Mouse (Mus musculus) neural tube, embryonic 14.5 days (tissue): ENCODE results near the gene Arih2. TPM values are rescaled to one million over a fixed set of nuclear protein-coding genes. Genes with fewer than 3 reads are reported as not detected.

Experiments used
- ATAC-seq: fragments of 200-750 bp; cut with Nextera tagmentation; 2 replicates; pipeline ENCODE4 v1.8.0; 2017; ENCODE audit warnings: low read depth, mild to moderate bottlenecking, moderate TSS enrichment, moderate library complexity
- H3K27ac ChIP-seq: fragments of 300-500 bp; sonication (generic); 2 replicates; pipeline ENCODE4 v1.5.1; 2014; ENCODE audit warnings: low read depth, mild to moderate bottlenecking, control low read depth, low read length, moderate library complexity, mixed read lengths
- H3K27me3 ChIP-seq: fragments of 300-500 bp; sonication (generic); 2 replicates; pipeline ENCODE4 v1.6.1; 2014; ENCODE audit warnings: low read length; ENCODE audit not compliant: control insufficient read depth, insufficient read depth
- H3K36me3 ChIP-seq: fragments of 300-500 bp; sonication (generic); 2 replicates; pipeline ENCODE4 v1.6.1; 2014; ENCODE audit warnings: low read length, mixed read lengths; ENCODE audit not compliant: control insufficient read depth, insufficient read depth
- H3K4me1 ChIP-seq: fragments of 300-500 bp; sonication (generic); 2 replicates; pipeline ENCODE4 v1.6.1; 2014; ENCODE audit warnings: low read length; ENCODE audit not compliant: control insufficient read depth, insufficient read depth
- H3K4me2 ChIP-seq: fragments of 300-500 bp; sonication (generic); 2 replicates; pipeline ENCODE4 v1.6.1; 2014; ENCODE audit warnings: mild to moderate bottlenecking, low read depth, low read length, control low read depth
- H3K4me3 ChIP-seq: fragments of 300-500 bp; sonication (generic); 2 replicates; pipeline ENCODE4 v1.5.1; 2014; ENCODE audit warnings: low read depth, low read length, control low read depth, mixed read lengths
- H3K9ac ChIP-seq: fragments of 300-500 bp; sonication (generic); replicated peaks from 2 replicates; pipeline ENCODE4 v1.6.1; 2014; ENCODE audit warnings: low read depth, mild to moderate bottlenecking, control low read depth, low read length, mixed read lengths
- H3K9me3 ChIP-seq: fragments of 300-500 bp; sonication (generic); 2 replicates; pipeline ENCODE4 v1.6.1; 2016; ENCODE audit warnings: low read length; ENCODE audit not compliant: control insufficient read depth
- WGBS: fragments of 180-500 bp; shearing (Covaris S2); extraction: QIAGEN DNeasy Blood & Tissue Kit; methylation state at CpG from one replicate; pipeline ENCODE4 v1.1.7; 2014; 5-methylcytosine and 5-hydroxymethylcytosine counted together
- polyA plus RNA-seq: library from polyadenylated mRNA; unstranded; fragments of >200 nt; fragmentation: Nextera tagmentation; extraction: Ambion mirVana; gene quantifications from 2 replicates; pipeline ENCODE4 v1.2.1, GENCODE M21; 2014

Gene Arih2
- polyA plus RNA-seq, 1 experiment from 2014 or later, result 37.7 TPM

DNA sequence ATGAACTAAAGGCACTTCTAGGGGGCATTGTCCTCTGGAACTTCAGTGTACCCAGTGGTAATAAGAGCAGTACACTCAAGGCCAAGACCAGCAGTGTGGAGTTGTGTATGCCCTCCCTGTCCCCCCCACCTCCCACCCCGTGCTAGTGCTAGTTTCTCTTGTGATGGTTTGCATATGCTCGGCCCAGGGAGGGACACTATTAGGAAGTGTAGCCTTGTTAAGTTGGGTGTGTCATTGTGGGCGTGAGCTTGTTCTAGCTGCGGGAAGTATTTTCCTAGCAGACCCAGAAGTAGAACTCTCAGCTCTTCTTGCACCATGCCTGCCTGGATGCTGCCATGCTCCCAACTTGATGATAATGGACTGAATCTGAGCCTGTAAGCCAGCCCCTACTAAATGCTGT, 47.2 kb downstream of the Arih2 start:
- 93% methylated on average over 4 of the region's 4 CpGs for WGBS
- H3K27ac ChIP-seq, result no peak overlapping the region
- H3K36me3 ChIP-seq, result peaks cover 26% of the 10 kb centered on the region
- 0 out of 2 replicates have a peak, but pooled peaks cover 3% of the 10 kb centered on the region for H3K4me1 ChIP-seq
- no peak overlapping the region for H3K4me3 ChIP-seq
- H3K27me3 ChIP-seq, result no peaks in the 10 kb centered on the region
- no peaks in the 10 kb centered on the region for H3K9me3 ChIP-seq
- no peak overlapping the region for H3K9ac ChIP-seq
- no peak for ATAC-seq
- H3K4me2 ChIP-seq, result no peak overlapping the region

DNA sequence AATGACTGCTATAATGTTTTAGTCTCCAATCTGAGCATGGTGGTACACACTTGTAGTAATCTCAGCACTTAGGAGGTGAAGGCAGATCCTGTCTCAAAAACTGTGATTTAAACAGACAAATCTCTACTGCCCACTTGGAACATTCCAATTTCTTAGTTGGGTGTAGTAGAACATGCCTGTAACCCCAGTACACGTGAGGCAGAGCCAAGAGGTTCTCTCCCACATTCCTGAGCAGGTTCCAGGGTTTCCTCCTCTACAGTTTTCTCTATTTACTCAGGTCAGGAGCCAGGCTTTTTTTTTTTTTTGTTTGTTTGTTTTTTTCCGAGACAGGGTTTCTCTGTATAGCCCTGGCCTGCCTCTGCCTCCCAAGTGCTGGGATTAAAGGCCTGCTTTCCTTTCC, 49.2 kb downstream of the Arih2 start:
- WGBS, result 61% methylated on average over 2 of the region's 2 CpGs
- no peak for ATAC-seq

GRCm38 (mm10) chr9:108599021-108599566, 50.1 kb downstream of the Arih2 start:
- Histone ChIP-seq H3K27me3 (no peaks in the 10 kb centered on the region), H3K9ac (no peak overlapping the region), H3K36me3 (peaks cover 11% of the 10 kb centered on the region), H3K4me1 (peaks cover 7% of the 10 kb centered on the region; the same call in 1 of the 2 replicates), H3K27ac (no peak overlapping the region), H3K4me3 (no peak overlapping the region), H3K9me3 (no peaks in the 10 kb centered on the region), H3K4me2 (no peak overlapping the region)
- 75% methylated on average over 4 of the region's 4 CpGs for WGBS
- no peak for ATAC-seq

More for the DNA sequence above, 49.2 kb downstream of the Arih2 start:
- no peaks in the 10 kb centered on the region for H3K27me3 ChIP-seq
- H3K27ac ChIP-seq, result no peak overlapping the region
- H3K4me1 ChIP-seq, result peaks cover 7% of the 10 kb centered on the region; the same call in 1 of the 2 replicates
- H3K36me3 ChIP-seq, result peaks cover 15% of the 10 kb centered on the region
- no peak overlapping the region for H3K4me3 ChIP-seq
- no peaks in the 10 kb centered on the region for H3K9me3 ChIP-seq
- no peak overlapping the region for H3K9ac ChIP-seq
- no peak overlapping the region for H3K4me2 ChIP-seq

DNA sequence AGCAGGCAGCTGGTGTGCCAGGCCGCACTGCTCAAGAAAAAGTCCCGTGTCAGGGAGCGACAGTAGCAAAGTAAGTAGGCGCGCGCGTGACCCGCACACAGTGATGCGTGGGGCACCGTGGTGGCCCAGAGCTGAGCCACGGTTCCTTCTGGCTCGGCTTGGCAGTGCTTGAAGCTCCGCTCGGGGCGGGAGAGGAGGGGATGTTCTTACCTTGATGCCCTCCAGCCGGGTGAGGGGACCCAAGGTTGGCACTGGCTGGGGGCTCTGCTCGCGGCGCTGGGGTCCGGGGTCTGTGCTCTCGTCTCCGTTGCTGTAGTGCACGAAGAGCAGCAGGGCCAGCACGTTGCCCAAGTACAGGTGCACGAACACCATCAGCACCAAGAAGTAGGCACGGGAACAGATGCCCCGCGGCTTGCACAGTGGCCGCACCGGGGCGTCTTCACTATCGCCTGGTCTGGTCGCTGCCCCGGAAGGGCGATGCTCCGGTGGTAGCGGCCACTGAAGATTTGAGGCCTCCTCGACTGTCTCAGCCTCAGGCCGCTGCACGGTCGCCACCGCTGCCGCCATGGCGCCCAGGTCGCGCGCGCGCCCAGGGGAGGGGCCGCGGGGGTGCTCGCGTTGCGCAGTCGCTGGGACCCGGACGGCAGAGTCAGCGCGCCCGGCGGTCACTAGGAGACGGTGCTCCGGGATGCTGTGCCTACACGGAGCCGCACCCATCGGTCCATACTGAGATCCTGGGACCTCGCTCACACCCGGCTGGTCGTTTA, 52.0 kb downstream of the Arih2 start, which contains the start of gene P4htm:
Gene P4htm, minus strand, starts transcription at position 670 of the 767 bp plus-strand sequence.
- H3K36me3 ChIP-seq, result no peaks in the 10 kb centered on the region
- H3K27ac ChIP-seq, result peak within 1 kb of the TSS; percentile 16
- H3K4me2 ChIP-seq, result peak within 1 kb of the TSS; percentile 91
- WGBS, result under 1% methylated on average over 67 of the region's 69 CpGs
- peaks cover 7% of the 10 kb centered on the region; the same call in 1 of the 2 replicates for H3K4me1 ChIP-seq
- peak within 1 kb of the TSS; percentile 70 for H3K9ac ChIP-seq
- ATAC-seq, result peak; percentile 90
- H3K9me3 ChIP-seq, result no peaks in the 10 kb centered on the region
- H3K4me3 ChIP-seq, result peak within 1 kb of the TSS; percentile 56
- no peaks in the 10 kb centered on the region for H3K27me3 ChIP-seq

- Histone ChIP-seq H3K36me3 (no peaks in the 10 kb centered on the region), H3K4me3 (no peak overlapping the region), H3K4me1 (peaks cover 8% of the 10 kb centered on the region), H3K9me3 (no peaks in the 10 kb centered on the region), H3K27ac (no peak overlapping the region), H3K4me2 (no peak overlapping the region), H3K9ac (no peak overlapping the region), H3K27me3 (no peaks in the 10 kb centered on the region)
- WGBS, result 91% methylated on average over 3 of the region's 3 CpGs
- ATAC-seq, result no peak
Observed at GRCm38 (mm10) chr9:108594354-108594753, 54.8 kb downstream of the Arih2 start.

GRCm38 (mm10) chr9:108591462-108591861, 57.7 kb downstream of the Arih2 start:
- H3K36me3 ChIP-seq, result no peaks in the 10 kb centered on the region
- H3K4me3 ChIP-seq, result no peak overlapping the region
- no peak overlapping the region for H3K4me2 ChIP-seq
- H3K27me3 ChIP-seq, result no peaks in the 10 kb centered on the region
- peaks cover 31% of the 10 kb centered on the region for H3K4me1 ChIP-seq
- 82% methylated on average over 4 of the region's 4 CpGs for WGBS
- no peak overlapping the region for H3K27ac ChIP-seq
- H3K9me3 ChIP-seq, result no peaks in the 10 kb centered on the region
- no peak overlapping the region for H3K9ac ChIP-seq
- no peak for ATAC-seq

DNA sequence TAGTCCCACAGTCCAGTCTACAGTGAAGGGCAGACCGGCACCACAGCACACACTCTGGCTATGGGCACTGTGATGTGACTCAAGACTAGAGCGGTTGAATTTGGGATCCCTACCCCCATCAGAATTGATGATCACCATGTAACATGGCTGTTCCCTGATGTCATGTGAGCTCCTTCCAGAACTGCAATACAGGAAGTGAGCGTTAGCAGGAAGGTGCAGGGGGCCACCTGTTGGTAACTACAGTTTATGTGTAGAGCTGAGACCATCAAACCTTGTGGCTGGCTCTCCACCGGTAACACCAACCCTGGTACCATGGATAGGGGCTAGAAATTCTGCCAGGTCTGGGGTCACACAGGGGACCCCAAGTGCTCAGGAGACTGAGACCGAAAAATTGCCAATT, 60.0 kb downstream of the Arih2 start:
- Histone ChIP-seq H3K4me3 (no peak overlapping the region), H3K4me2 (no peak overlapping the region), H3K27me3 (no peaks in the 10 kb centered on the region), H3K9me3 (no peaks in the 10 kb centered on the region), H3K9ac (no peak overlapping the region), H3K4me1 (peaks cover 29% of the 10 kb centered on the region), H3K36me3 (no peaks in the 10 kb centered on the region), H3K27ac (peak overlapping the region; percentile 98)
- WGBS, result 79% methylated on average over 5 of the region's 5 CpGs
- ATAC-seq, result no peak

- Histone ChIP-seq H3K4me1 (peaks cover 29% of the 10 kb centered on the region), H3K27ac (peak overlapping the region; percentile 98)
- WGBS, result under 1% methylated on average over 14 of the region's 14 CpGs
Observed at GRCm38 (mm10) chr9:108587571-108588180, 61.5 kb downstream of the Arih2 start.

DNA sequence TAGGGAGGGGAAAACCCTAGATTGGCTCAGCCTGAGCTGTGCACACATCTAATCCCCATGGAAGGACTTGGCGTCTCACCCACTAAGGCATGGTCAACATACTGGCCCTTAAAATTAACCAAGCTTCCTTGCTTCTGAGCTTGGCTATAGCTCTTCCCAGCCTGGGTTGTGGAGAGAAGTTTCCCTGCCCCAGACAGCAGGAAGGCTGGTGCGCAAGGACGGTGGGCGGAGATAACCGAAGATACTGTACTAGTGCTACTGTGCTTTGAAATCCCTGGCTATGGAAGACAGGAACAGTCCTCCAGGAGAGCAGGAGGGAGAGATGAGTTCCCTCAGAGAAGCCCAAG, 69.9 kb downstream of the Arih2 start:
- no peak for ATAC-seq

More at GRCm38 (mm10) chr9:108587571-108588180, 61.5 kb downstream of the Arih2 start:
- peak; percentile 98 for ATAC-seq
- Histone ChIP-seq H3K4me3 (peak overlapping the region; percentile 13; the same call in 1 of the 2 replicates), H3K36me3 (no peaks in the 10 kb centered on the region; the same call in 1 of the 2 replicates), H3K4me2 (peak overlapping the region; percentile 48), H3K9me3 (no peaks in the 10 kb centered on the region), H3K27me3 (no peaks in the 10 kb centered on the region), H3K9ac (peak overlapping the region; percentile 42)

More for the DNA sequence above, 69.9 kb downstream of the Arih2 start:
- no peaks in the 10 kb centered on the region for H3K27me3 ChIP-seq
- H3K4me1 ChIP-seq, result peaks cover 41% of the 10 kb centered on the region
- WGBS, result 73% methylated on average over 5 of the region's 5 CpGs
- peak overlapping the region; percentile 57; the same call in 1 of the 2 replicates for H3K4me3 ChIP-seq
- H3K27ac ChIP-seq, result peak overlapping the region; percentile 96
- no peak overlapping the region; the same call in 1 of the 2 replicates for H3K9ac ChIP-seq
- H3K4me2 ChIP-seq, result peak overlapping the region; percentile 87
- peaks cover 21% of the 10 kb centered on the region for H3K36me3 ChIP-seq
- no peaks in the 10 kb centered on the region for H3K9me3 ChIP-seq
